Mouse (Mus musculus) v-Abl transformed pro-B cells (cell line): ENCODE results near the gene Srcin1.

Experiments
- in situ Hi-C, 2 experiments: fragments of 400-800 bp; cut with MboI; formaldehyde crosslinking; loops; one replicate each; pipeline ENCODE4 v1.15.1; 2025; ENCODE audit not compliant: unreplicated experiment in 2 of 2

Gene Srcin1

DNA sequence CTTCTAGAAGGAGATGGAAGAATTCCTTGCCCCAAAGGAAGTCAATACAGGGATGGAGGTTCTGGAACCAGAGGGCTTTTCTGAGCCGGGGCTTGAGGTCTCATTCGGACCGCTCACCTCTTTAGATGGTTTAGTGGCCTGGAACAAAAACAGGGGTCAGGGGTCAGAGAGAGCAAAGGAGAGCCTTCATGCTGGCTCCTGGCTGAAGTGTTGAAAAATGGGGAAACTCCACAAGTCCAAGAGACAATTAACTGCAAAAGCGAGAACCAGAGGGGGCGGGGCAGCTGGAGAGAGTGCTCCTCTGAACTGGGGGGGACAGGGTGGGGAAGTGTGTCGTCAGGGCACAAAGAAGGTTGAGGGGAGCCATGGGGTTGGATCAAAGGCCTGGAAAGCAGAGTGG, 63.5 kb downstream of the Srcin1 start:
- in situ Hi-C loops: loop anchor here in 1 of 2 experiments (25.0 kb wide), 1 partner anchor 800 kb away; no protein-coding TSS in a partner anchor

DNA sequence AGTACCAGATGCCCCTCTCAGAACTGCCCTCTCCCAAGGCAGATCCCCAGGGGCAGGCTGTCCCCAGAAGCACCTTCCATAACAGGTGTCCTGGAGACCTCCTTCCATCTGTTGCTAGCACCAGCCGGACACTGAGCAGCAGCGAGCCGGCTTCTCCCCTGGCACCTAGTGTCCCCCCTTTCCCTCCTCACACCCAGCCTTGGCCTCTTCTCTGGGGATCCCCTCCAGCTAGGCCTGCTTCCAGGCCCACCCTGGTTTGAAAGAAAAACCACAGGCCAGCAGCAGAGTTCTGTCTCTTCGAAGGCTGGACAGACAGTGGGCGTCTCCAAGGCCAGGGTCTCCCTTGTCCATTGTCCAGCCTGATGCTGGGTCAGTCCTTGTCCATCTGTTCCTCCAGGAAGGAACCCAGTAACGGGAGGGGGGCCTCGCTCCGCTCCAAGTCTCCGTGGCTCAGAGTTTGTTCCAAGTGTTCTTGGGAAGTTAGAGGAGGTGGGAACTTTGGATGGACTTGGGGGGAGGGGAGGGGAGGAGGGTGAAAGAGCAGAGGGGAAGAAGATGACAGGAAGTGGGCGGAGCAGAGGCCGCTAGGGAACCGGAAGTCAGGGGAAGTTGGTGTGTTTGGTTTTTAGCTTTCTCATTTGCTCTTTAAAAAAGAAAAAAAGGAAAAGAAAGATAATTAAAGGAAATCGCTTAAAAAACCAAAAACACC, 64.2 kb downstream of the Srcin1 start:
- in situ Hi-C loops: loop anchor here in 1 of 2 experiments (25.0 kb wide), 1 partner anchor 800 kb away; no protein-coding TSS in a partner anchor

GRCm38 (mm10) chr11:97510966-97511660, 64.9 kb downstream of the Srcin1 start:
- in situ Hi-C loops: loop anchor here in 1 of 2 experiments (25.0 kb wide), 1 partner anchor 801 kb away; no protein-coding TSS in a partner anchor

GRCm38 (mm10) chr11:97509715-97510485, 66.1 kb downstream of the Srcin1 start:
- in situ Hi-C loops: loop anchor here in 1 of 2 experiments (25.0 kb wide), 1 partner anchor 802 kb away; no protein-coding TSS in a partner anchor

DNA sequence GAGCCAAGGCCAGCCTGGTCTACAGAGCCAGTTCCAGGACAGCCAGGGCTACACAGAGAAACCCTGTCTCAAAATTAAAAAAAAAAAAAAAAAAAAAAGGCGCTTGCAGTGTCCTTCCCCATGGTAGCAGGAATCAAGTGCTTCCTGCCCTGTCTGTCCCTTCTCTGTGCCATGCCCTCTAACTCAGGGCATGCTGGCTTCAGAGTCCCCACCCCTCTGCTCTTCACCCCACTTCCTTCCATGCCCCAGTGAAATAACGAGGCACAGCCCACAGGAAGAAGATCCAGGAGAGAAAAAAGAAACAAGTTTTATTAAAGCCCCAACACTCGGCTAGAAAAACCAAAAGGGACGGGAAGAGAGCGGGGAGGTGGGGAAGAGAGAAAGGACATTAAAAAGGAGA, 66.9 kb downstream of the Srcin1 start:
- in situ Hi-C loops: loop anchor here in 1 of 2 experiments (25.0 kb wide), 1 partner anchor 803 kb away; no protein-coding TSS in a partner anchor

DNA sequence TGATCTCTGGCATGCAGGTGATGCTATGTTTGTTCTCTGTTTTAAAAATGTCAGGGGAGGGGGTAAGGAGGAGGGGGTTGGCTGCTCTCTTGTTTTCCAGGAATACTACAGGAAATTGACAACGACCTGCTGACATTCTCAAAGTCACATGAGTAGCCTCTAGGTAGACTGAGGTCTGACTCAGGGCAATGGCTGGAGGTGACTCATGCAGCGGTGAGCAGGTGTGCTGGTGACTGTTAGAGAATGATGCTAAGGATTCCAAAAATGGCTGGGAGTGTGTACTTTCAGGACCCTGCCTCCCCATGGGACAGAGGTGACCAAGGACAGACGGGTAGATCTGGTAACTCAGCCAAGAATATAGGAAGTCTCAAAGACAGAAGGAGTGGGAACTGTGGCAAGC, 67.8 kb downstream of the Srcin1 start:
- in situ Hi-C loops: loop anchor here in 1 of 2 experiments (25.0 kb wide), 1 partner anchor 804 kb away; no protein-coding TSS in a partner anchor

- in situ Hi-C loops: loop anchor here in 1 of 2 experiments (25.0 kb wide), 1 partner anchor 806 kb away; no protein-coding TSS in a partner anchor
These were observed 69.7 kb downstream of the Srcin1 start for GRCm38 (mm10) chr11:97506331-97506730.

DNA sequence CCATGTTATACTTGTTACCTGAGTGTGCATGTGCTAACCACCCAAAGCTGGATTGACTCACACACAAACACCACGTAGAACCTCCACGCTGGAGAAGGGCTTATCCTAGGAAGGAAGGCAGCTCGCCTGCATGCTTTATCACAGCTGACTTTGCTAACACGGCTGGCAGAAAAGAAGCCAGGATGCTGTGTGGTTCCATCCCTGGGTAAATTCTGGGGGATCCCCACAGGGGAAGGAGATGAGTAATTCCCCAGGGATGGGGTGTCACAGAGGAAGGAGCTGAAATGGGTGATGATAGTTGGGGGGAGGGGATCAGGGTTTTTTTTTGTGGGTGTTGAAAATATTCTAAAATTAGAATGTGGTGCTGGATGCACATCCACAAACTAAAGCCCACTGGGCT, 70.2 kb downstream of the Srcin1 start:
- in situ Hi-C loops: loop anchor here in 1 of 2 experiments (25.0 kb wide), 1 partner anchor 807 kb away; no protein-coding TSS in a partner anchor

DNA sequence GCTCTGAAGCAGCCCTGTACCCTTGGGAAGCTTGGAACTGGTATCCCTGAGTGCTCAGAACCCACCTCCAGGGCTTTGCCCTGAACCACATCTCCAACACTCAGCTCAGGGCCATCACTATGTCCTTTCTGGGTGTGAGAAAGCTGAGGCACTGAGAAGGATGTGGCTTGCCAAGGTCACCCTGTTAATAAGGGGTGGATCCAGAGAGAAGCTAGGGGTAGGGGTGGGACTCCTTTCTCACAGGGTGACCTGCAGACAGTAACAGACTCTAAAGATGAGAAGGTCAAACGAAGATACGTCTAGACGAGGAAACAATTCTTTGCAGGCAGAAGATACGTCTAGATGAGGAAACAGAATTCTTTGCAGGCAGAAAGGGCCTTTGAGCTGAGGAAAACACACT, 73.1 kb downstream of the Srcin1 start:
- in situ Hi-C loops: loop anchor here in 1 of 2 experiments (25.0 kb wide), 1 partner anchor 809 kb away; no protein-coding TSS in a partner anchor

DNA sequence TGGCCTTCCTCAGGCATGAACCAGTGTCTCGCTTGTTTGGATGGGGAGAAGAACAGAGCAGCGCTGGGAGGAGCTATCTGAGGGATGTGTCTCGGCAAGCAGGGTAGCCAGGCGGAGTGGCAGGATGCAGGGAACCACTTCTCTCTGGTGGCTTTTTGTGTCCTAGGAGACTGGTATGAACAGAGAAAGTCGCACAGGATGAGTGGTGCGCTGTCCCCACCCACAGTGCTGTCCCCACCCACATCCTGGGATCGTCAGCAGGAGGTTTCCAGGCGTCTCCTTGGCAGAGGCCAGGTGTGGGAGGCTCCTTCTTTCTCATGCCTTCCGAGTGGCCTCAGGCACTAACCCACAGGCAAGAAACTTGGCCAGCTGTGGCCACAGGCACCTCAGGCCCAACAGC, 73.6 kb downstream of the Srcin1 start:
- in situ Hi-C loops: loop anchor here in 1 of 2 experiments (25.0 kb wide), 1 partner anchor 810 kb away; no protein-coding TSS in a partner anchor

DNA sequence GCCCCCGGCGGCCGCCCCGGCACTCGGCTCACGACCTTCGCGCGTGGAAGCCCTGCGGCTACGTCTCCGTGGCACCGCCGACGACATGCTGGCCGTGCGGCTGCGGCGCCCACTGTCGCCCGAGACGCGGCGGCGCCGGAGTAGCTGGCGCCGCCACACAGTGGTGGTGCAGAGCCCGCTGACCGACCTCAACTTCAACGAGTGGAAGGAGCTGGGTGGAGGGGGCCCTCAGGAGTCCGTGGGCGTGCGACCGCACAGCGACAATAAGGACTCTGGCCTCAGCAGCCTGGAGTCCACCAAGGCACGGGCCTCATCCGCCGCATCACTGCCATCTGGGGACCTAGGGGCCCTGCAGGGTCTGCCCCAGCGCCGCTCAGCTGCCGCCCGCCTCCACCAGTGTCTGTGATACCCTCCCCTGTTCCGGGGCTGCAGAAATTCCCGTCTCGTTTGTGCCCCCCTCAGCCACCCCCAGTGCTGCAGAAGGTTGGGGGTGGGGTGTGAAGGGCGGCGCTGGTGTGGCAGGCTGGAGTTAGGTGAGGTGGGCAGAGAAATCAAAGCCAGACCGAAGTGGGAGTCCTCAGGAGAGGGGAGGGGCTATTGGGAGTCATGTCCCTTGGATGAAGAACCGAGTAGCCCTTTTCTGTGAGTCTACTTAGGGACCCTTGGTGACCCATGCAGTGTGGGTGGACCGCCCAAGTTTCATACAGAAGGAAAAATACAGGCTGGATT, 75.1 kb downstream of the Srcin1 start:
- in situ Hi-C loops: loop anchor here in 1 of 2 experiments (25.0 kb wide), 1 partner anchor 811 kb away; no protein-coding TSS in a partner anchor

DNA sequence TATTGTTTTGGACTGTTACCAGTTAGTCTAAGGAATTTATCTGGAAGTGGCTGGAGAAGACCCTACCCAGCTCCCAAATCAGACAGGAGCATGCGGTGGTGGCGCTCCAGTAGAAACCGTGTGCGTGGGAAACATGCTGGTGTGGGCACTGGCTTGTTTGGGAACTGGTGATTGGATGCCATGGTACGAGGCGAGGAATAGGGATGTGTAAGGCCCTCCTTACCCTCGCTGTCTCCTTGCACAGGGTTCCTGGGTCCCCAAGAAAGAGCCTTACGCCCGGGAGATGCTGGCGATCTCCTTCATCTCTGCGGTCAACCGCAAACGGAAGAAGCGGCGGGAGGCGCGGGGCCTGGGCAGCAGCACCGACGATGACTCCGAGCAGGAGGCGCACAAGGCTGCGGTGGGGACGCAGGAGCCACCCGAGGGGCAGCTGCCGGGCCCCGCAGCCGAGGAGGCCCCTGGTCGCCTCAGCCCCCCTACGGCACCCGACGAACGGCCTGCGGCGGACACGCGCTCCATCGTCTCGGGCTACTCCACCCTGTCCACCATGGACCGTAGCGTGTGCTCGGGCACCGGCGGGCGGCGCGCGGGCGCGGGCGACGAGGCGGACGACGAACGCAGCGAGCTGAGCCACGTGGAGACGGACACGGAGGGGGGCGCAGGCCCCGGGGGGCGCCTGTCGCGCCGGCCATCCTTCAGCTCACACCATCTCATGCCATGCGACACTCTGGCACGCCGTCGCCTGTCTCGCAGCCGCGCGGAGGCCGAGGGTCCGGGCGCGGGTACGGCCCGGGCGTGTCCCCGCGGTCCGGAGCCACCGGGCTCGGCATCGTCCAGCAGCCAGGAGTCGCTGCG, 75.9 kb downstream of the Srcin1 start, which contains the start of gene 4933428G20Rik:
TSS of gene 4933428G20Rik (minus strand) at position 476 of the 855 bp plus-strand sequence.
- in situ Hi-C loops: loop anchor here in 1 of 2 experiments (25.0 kb wide), 1 partner anchor 812 kb away; no protein-coding TSS in a partner anchor

- in situ Hi-C loops: no loop called here
These were observed 78.4 kb downstream of the Srcin1 start for GRCm38 (mm10) chr11:97497543-97497942.

GRCm38 (mm10) chr11:97492836-97493235, 83.2 kb downstream of the Srcin1 start:
- in situ Hi-C loops: no loop called here

DNA sequence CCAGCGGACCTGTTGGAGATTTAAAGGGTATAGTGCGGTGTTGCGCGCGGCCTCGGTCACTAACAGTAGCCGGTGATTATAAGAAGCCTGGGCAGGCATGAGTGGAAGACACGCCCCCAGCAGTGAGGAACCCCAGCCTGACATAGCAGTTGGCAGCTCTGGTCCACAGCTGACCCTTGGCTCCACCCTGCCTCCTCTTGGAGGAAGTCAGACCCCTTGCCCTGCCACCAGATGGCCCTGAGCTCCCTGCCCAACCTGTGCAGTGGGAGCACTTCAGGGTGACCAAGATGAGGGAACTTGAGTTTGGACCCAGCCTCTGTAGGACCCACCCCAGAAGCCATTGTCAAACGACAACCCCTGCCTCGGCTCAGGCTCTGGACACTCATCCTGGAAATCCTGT, 84.3 kb downstream of the Srcin1 start:
- in situ Hi-C loops: no loop called here

- in situ Hi-C loops: loop anchor here (5.0 kb wide), 3 partner anchors 68 to 208 kb away; partner anchors contain the start of gene Srcin1 (in 1 of the 2)
These were observed 86.2 kb downstream of the Srcin1 start for GRCm38 (mm10) chr11:97489589-97490324.

DNA sequence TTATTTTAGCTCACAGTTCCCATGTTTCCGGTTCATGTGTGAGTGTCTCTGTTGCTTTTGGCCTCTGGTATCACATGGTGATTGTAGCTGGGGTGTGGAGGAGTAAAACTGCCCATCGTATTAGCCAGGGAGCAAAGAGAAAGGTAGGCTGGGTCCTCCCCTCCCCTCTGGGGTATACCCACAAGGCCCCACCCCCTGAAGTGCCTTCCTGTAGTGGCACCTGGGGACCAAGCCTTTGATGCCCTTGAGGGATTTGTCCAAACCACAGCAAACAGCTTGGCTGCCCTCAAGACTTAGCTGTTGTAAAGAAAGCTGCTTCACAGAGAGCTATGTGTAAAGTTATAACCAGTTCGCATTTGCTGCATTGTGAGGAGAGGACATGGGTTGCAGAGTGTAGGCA, 88.3 kb downstream of the Srcin1 start:
- in situ Hi-C loops: loop anchor here (5.0 kb wide), 3 partner anchors 70 to 210 kb away; partner anchors contain the start of gene Srcin1 (in 1 of the 2)

GRCm38 (mm10) chr11:97485661-97486060, 90.3 kb downstream of the Srcin1 start:
- in situ Hi-C loops: loop anchor here (5.0 kb wide), 3 partner anchors 72 to 212 kb away; partner anchors contain the start of gene Srcin1 (in 1 of the 2)
